Mouse (Mus musculus): ENCODE results near the gene Kirrel3.

Kirrel3 gene

GRCm38 (mm10) chr9:34886746-34887145 is 401.1 kb downstream of the Kirrel3 start:
- CTCF ChIA-PET: no interaction called here

- CTCF ChIA-PET: no interaction called here
Measured at GRCm38 (mm10) chr9:34887196-34887595, 401.5 kb downstream of the Kirrel3 start.

- CTCF ChIA-PET: no interaction called here
Measured at GRCm38 (mm10) chr9:34888298-34888697, 402.6 kb downstream of the Kirrel3 start.

GRCm38 (mm10) chr9:34901216-34901615 is 415.5 kb downstream of the Kirrel3 start:
- CTCF ChIA-PET: no interaction called here

- CTCF ChIA-PET: no interaction called here
Measured at GRCm38 (mm10) chr9:34901888-34902287, 416.2 kb downstream of the Kirrel3 start.

- CTCF ChIA-PET: no interaction called here
Measured at GRCm38 (mm10) chr9:34905164-34905563, 419.5 kb downstream of the Kirrel3 start.

- CTCF ChIA-PET: no interaction called here
Measured at GRCm38 (mm10) chr9:34908040-34908439, 422.3 kb downstream of the Kirrel3 start.

- CTCF ChIA-PET: no interaction called here
Measured at GRCm38 (mm10) chr9:34911838-34912237, 426.1 kb downstream of the Kirrel3 start.

- CTCF ChIA-PET: no interaction called here
Measured at GRCm38 (mm10) chr9:34912273-34912972, 426.7 kb downstream of the Kirrel3 start.

GRCm38 (mm10) chr9:34912996-34913395 is 427.3 kb downstream of the Kirrel3 start:
- CTCF ChIA-PET: no interaction called here

- CTCF ChIA-PET: no interaction called here
Measured at GRCm38 (mm10) chr9:34918976-34919375, 433.3 kb downstream of the Kirrel3 start.

- CTCF ChIA-PET: no interaction called here
Measured at GRCm38 (mm10) chr9:34920116-34920515, 434.4 kb downstream of the Kirrel3 start.

GRCm38 (mm10) chr9:34921941-34922340 is 436.2 kb downstream of the Kirrel3 start:
- CTCF ChIA-PET: no interaction called here

- CTCF ChIA-PET: no interaction called here
Measured at GRCm38 (mm10) chr9:34922716-34923115, 437.0 kb downstream of the Kirrel3 start.

GRCm38 (mm10) chr9:34923134-34923931 is 437.6 kb downstream of the Kirrel3 start:
- CTCF ChIA-PET: no interaction called here

GRCm38 (mm10) chr9:34925616-34926015 is 439.9 kb downstream of the Kirrel3 start:
- CTCF ChIA-PET: no interaction called here

GRCm38 (mm10) chr9:34930371-34930770 is 444.7 kb downstream of the Kirrel3 start:
- CTCF ChIA-PET: interaction anchor here (0.6 kb wide), 1 partner anchor 69 kb away, joined by 3 read pairs; no protein-coding TSS in a partner anchor

GRCm38 (mm10) chr9:34938140-34938539 is 452.4 kb downstream of the Kirrel3 start:
- CTCF ChIA-PET: no interaction called here

- CTCF ChIA-PET: no interaction called here
Measured at GRCm38 (mm10) chr9:34939621-34940020, 453.9 kb downstream of the Kirrel3 start.

GRCm38 (mm10) chr9:34942122-34942831 is 456.6 kb downstream of the Kirrel3 start:
- CTCF ChIA-PET: interaction anchor here (0.6 kb wide), 1 partner anchor 1391 kb away, joined by 10 read pairs; no protein-coding TSS in a partner anchor

GRCm38 (mm10) chr9:34942996-34943395 is 457.3 kb downstream of the Kirrel3 start:
- CTCF ChIA-PET: interaction anchor here (0.6 kb wide), 1 partner anchor 1392 kb away, joined by 10 read pairs; no protein-coding TSS in a partner anchor

- CTCF ChIA-PET: no interaction called here
Measured at GRCm38 (mm10) chr9:34945301-34945700, 459.6 kb downstream of the Kirrel3 start.

- CTCF ChIA-PET: no interaction called here
Measured at GRCm38 (mm10) chr9:34947258-34947657, 461.6 kb downstream of the Kirrel3 start.
